Mouse (Mus musculus) retina, embryonic 14.5 days (tissue): ENCODE results near the gene Rbm31y.
"Not testable (repeated sequence)": the region's sequence is repeated elsewhere in the genome, so short reads cannot be mapped to it uniquely, and the experiment has no call there.

Experiments
- DNase-seq: peaks from one replicate; pipeline ENCODE4 v3.0.0-alpha.2; 2015; ENCODE audit warnings: low spot score

Rbm31y gene

DNA sequence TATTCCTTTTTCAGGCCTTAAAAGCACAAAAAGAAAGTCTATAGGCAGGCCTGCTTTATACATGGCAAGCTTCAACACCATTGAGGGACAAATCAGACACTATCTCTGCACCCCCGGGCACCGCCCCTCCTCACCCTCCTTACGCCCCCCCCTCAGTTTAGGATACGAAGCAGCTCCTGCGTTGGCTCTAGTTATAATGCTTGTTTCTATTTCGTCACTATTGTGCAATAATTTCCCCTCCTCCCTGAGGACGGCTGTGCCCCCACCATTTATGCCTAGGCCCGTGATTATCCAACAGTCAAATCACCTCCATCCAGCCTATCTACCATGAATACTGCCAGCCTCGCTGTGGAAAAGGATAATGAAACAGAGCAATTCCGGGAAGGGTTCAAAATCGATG, at the start of gene Rbm31y:
Gene Rbm31y, plus strand, starts transcription at position 301 of the 400 bp plus-strand sequence.
- DNase-seq, result not testable (repeated sequence)
